Mouse (Mus musculus) c-Kit-positive CD71-positive TER-119-negative erythroid progenitor cells, embryonic 14.5 days (primary cell): ENCODE data around the gene Lmx1a.

Experiments
- DNase-seq: peaks from one replicate; pipeline ENCODE4 v3.0.0-alpha.2; 2013; ENCODE audit warnings: low read depth

Gene Lmx1a

GRCm38 (mm10) chr1:167694731-167695130 lies 5.7 kb downstream of the Lmx1a start:
- DNase-seq: no peak

- no peak for DNase-seq
Measured at GRCm38 (mm10) chr1:167695910-167696459, 6.9 kb downstream of the Lmx1a start.

GRCm38 (mm10) chr1:167699706-167700105 lies 10.7 kb downstream of the Lmx1a start:
- no peak for DNase-seq

GRCm38 (mm10) chr1:167700221-167700620 lies 11.2 kb downstream of the Lmx1a start:
- DNase-seq: no peak

- no peak for DNase-seq
Measured at GRCm38 (mm10) chr1:167705527-167705926, 16.5 kb downstream of the Lmx1a start.

- DNase-seq: no peak
Measured at GRCm38 (mm10) chr1:167708761-167709160, 19.7 kb downstream of the Lmx1a start.

GRCm38 (mm10) chr1:167715730-167716341 lies 26.8 kb downstream of the Lmx1a start:
- no peak for DNase-seq

GRCm38 (mm10) chr1:167734471-167734870 lies 45.4 kb downstream of the Lmx1a start:
- no peak for DNase-seq

- DNase-seq: no peak
Measured at GRCm38 (mm10) chr1:167736793-167737192, 47.8 kb downstream of the Lmx1a start.

- DNase-seq: no peak
Measured at GRCm38 (mm10) chr1:167739286-167739685, 50.2 kb downstream of the Lmx1a start.

- DNase-seq: no peak
Measured at GRCm38 (mm10) chr1:167746676-167747075, 57.6 kb downstream of the Lmx1a start.

GRCm38 (mm10) chr1:167752661-167753060 lies 63.6 kb downstream of the Lmx1a start:
- no peak for DNase-seq

GRCm38 (mm10) chr1:167754085-167754484 lies 65.0 kb downstream of the Lmx1a start:
- DNase-seq: no peak

GRCm38 (mm10) chr1:167754636-167755522 lies 65.8 kb downstream of the Lmx1a start:
- no peak for DNase-seq

- no peak for DNase-seq
Measured at GRCm38 (mm10) chr1:167758208-167758607, 69.2 kb downstream of the Lmx1a start.

- DNase-seq: no peak
Measured at GRCm38 (mm10) chr1:167760307-167760706, 71.3 kb downstream of the Lmx1a start.

- no peak for DNase-seq
Measured at GRCm38 (mm10) chr1:167761785-167762223, 72.8 kb downstream of the Lmx1a start.

- DNase-seq: no peak
Measured at GRCm38 (mm10) chr1:167766619-167767018, 77.6 kb downstream of the Lmx1a start.

GRCm38 (mm10) chr1:167770457-167770856 lies 81.4 kb downstream of the Lmx1a start:
- no peak for DNase-seq

- no peak for DNase-seq
Measured at GRCm38 (mm10) chr1:167779766-167780488, 90.9 kb downstream of the Lmx1a start.

GRCm38 (mm10) chr1:167781787-167782484 lies 92.9 kb downstream of the Lmx1a start:
- DNase-seq: peak; percentile 14

GRCm38 (mm10) chr1:167784067-167784466 lies 95.0 kb downstream of the Lmx1a start:
- no peak for DNase-seq
